Mouse (Mus musculus): Measurements from ENCODE around the gene Rab3a.

DNA sequence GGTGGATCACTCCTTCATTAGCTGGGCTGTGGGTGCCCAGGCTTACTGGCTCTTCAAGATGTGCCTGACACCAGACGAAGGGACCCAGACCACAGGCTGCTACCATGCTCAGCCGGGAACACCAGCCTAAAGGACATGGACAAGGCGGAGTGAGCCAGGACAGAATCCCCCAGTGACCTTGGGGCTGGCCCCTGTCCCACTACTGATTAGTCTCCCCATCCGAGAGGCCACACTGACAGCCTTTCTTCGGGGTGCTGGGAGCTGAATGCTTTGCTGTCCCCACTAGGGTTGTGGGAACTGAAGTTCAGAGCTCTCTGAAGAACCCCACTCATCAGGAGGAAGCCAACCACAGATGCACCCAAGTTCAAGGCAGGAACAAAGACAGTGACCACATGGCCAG, 20.7 kb downstream of the Rab3a start:
- TF ChIP-seq MAX (IDR thresholded peaks at IDR 0.05; ENCODE audit: low read depth) (no peak), TCF12 (IDR thresholded peaks at IDR 0.05; ENCODE audit: insufficient read depth, poor library complexity, severe bottlenecking) (no peak), POLR2A (IDR thresholded peaks at IDR 0.05; ENCODE audit: insufficient read length, low read depth) (no peak), USF1 (IDR thresholded peaks at IDR 0.05; ENCODE audit: low read depth) (no peak), REST (IDR thresholded peaks at IDR 0.05; ENCODE audit: insufficient read depth, insufficient read length) (no peak), SRF (IDR thresholded peaks at IDR 0.05; ENCODE audit: control insufficient read depth, insufficient read length, low read depth) (no peak), E2F4 (IDR thresholded peaks at IDR 0.05; ENCODE audit: insufficient read depth) (no peak), CEBPB (IDR thresholded peaks at IDR 0.05; ENCODE audit: insufficient read depth, poor library complexity, severe bottlenecking) (no peak), MYOD1 (IDR thresholded peaks at IDR 0.05; ENCODE audit: control insufficient read depth in 1 of 3, insufficient read length in 2 of 3, low read depth in 2 of 3) (no peak), TCF3 (IDR thresholded peaks at IDR 0.05; ENCODE audit: insufficient read length, low read depth) (no peak), POLR2AphosphoS2 (IDR thresholded peaks at IDR 0.05; ENCODE audit: insufficient read length, low read depth) (no peak)

Measured in myocyte (in vitro differentiated cells).